Mouse (Mus musculus) stomach, postnatal 0 days (tissue): ENCODE measurements around the gene Rcsd1. TPM values are rescaled to one million over a fixed set of nuclear protein-coding genes. Genes with fewer than 3 reads are reported as not detected.

Experiments
- ATAC-seq: fragments of 200-750 bp; cut with Nextera tagmentation; 2 replicates; pipeline ENCODE4 v1.8.0; 2017; ENCODE audit not compliant: low FRiP score, low TSS enrichment
- DNase-seq: peaks from one replicate; pipeline ENCODE4 v3.0.0-alpha.2; 2016; ENCODE audit warnings: low spot score
- H3K27ac ChIP-seq: fragments of 300-500 bp; sonication (generic); replicated peaks from 2 replicates; pipeline ENCODE4 v1.5.1; 2014; ENCODE audit warnings: mild to moderate bottlenecking, control low read depth
- H3K27me3 ChIP-seq: fragments of 300-500 bp; sonication (generic); 2 replicates; pipeline ENCODE4 v1.6.1; 2014; ENCODE audit warnings: low read length; ENCODE audit not compliant: control insufficient read depth, insufficient read depth
- H3K36me3 ChIP-seq: fragments of 300-500 bp; sonication (generic); 2 replicates; pipeline ENCODE4 v1.6.1; 2014; ENCODE audit warnings: low read length, mixed read lengths; ENCODE audit not compliant: control insufficient read depth, insufficient read depth
- H3K4me1 ChIP-seq: fragments of 300-500 bp; sonication (generic); replicated peaks from 2 replicates; pipeline ENCODE4 v1.6.1; 2014; ENCODE audit warnings: antibody characterized with exemption; ENCODE audit not compliant: control insufficient read depth, insufficient read depth
- H3K4me2 ChIP-seq: fragments of 300-500 bp; sonication (generic); replicated peaks from 2 replicates; pipeline ENCODE4 v1.6.1; 2014; ENCODE audit warnings: low read depth, mild to moderate bottlenecking, control low read depth, moderate library complexity
- H3K4me3 ChIP-seq: fragments of 300-500 bp; sonication (generic); 2 replicates; pipeline ENCODE4 v1.5.1; 2014; ENCODE audit warnings: low read depth, low read length, control low read depth
- H3K9ac ChIP-seq: fragments of 300-500 bp; sonication (generic); 2 replicates; pipeline ENCODE4 v1.6.1; 2014; ENCODE audit warnings: mild to moderate bottlenecking, low read length, control low read depth, mixed read lengths
- H3K9me3 ChIP-seq: fragments of 300-500 bp; sonication (generic); 2 replicates; pipeline ENCODE4 v1.6.1; 2016; ENCODE audit warnings: low read length; ENCODE audit not compliant: control insufficient read depth
- CTCF ChIP-seq: IDR thresholded peaks from 2 replicates; pipeline ENCODE4 v1.5.1; 2016; ENCODE audit warnings: antibody characterized with exemption, low read depth, mild to moderate bottlenecking, moderate library complexity
- EP300 ChIP-seq: optimal IDR thresholded peaks from 2 replicates; pipeline ENCODE3; 2016; ENCODE audit warnings: antibody characterized with exemption
- WGBS: fragments of 180-500 bp; shearing (Covaris S2); extraction: QIAGEN DNeasy Blood & Tissue Kit; methylation state at CpG from one replicate; pipeline ENCODE4 v1.1.7; 2014; 5-methylcytosine and 5-hydroxymethylcytosine counted together
- polyA plus RNA-seq: library from polyadenylated mRNA; unstranded; fragments of >200 nt; fragmentation: Nextera tagmentation; extraction: Ambion mirVana; gene quantifications from 2 replicates; pipeline ENCODE4 v1.2.1, GENCODE M21; 2015

The Rcsd1 gene
- polyA plus RNA-seq, 1 experiment from 2014 or later, result 16.1 TPM

- ATAC-seq (no peak), DNase-seq (no peak)
- Histone ChIP-seq H3K4me2 (no peak overlapping the region), H3K27me3 (no peaks in the 10 kb centered on the region), H3K4me1 (no peaks in the 10 kb centered on the region), H3K36me3 (peaks cover 5% of the 10 kb centered on the region; the same call in 1 of the 2 replicates), H3K9me3 (no peaks in the 10 kb centered on the region), H3K27ac (0 out of 2 replicates have a peak overlapping the region, but pooled peaks have one; percentile 25), H3K9ac (no peak overlapping the region), H3K4me3 (no peak overlapping the region)
- TF ChIP-seq EP300, result no peak
- TF ChIP-seq CTCF, result no peak
- 49% methylated on average over 9 of the region's 9 CpGs for WGBS
These were observed 99.1 kb downstream of the Rcsd1 start for GRCm38 (mm10) chr1:165610321-165610999.

DNA sequence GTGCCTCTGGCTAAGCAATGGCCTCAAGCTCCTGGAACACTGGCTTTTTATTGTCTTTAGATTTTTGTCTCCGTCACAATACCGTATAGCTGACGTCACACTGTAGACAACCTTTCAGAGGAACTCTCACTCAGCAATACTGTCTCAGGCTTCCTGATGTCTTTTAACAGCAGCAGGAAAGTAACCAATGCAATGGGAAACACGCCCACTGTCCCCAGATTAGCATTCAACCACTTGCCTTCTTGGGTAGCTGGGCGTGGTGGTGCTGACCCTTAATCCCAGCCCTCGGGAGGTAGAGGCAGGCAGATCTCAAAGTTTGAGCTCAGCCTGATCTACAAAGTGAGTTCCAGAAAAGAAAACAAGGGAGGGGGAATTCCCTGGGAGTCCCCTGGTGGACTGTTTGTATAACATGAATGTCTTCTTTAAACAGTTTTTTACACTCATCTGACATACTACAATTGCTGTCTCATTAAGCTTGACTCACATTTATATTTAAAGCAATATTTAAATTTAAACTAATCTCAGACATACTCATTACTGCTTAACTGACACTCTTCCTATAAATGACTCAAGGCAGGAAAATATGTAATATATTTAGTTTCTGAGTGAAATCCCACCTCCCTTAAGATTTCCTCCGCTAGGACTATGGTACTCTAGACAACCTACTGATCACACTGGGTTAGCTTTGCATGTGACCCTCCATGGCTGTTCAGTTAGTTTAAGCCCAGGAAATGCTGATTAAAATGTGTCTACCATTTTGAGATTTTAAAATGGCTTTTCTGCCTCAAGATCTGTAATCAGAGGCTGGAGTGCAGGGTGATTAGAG lies 99.8 kb downstream of the Rcsd1 start:
- no peaks in the 10 kb centered on the region for H3K9me3 ChIP-seq
- no peak overlapping the region for H3K4me2 ChIP-seq
- H3K4me1 ChIP-seq, result no peaks in the 10 kb centered on the region
- WGBS, result 41% methylated on average over 7 of the region's 7 CpGs
- 0 out of 2 replicates have a peak overlapping the region, but pooled peaks have one; percentile 25 for H3K27ac ChIP-seq
- ATAC-seq (no peak; the same call in 1 of the 2 replicates), DNase-seq (no peak)
- H3K27me3 ChIP-seq, result no peaks in the 10 kb centered on the region
- no peak overlapping the region for H3K4me3 ChIP-seq
- peaks cover 1% of the 10 kb centered on the region; the same call in 1 of the 2 replicates for H3K36me3 ChIP-seq
- H3K9ac ChIP-seq, result no peak overlapping the region
- TF ChIP-seq CTCF (0 out of 2 replicates have a peak, but pooled peaks have one; percentile 20), EP300 (no peak)

- 52% methylated on average over 4 of the region's 4 CpGs for WGBS
These were observed 100.7 kb downstream of the Rcsd1 start for GRCm38 (mm10) chr1:165608904-165609303.

DNA sequence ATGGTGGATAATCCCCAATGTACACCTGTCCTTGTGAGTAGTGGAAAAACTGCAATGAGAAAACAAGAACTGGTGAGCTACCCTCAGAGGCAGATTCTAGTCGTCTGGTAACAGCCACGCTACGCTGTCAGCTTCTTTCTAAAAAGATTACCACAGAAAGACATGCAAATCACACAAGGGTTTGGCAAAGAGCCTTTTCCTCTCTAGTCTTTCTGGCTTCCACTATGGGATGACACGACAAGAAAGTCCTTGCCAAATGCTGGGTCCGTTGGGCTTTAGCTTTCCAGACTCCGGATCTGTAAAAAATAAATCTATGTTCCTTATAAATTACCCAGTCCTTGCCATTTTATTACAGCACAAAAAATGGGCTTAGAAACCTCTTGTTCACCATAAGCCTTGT lies 103.8 kb downstream of the Rcsd1 start:
- 64% methylated on average over 6 of the region's 6 CpGs for WGBS
- H3K27ac ChIP-seq, result no peak overlapping the region
- no peaks in the 10 kb centered on the region for H3K4me1 ChIP-seq
- no peak for TF ChIP-seq CTCF
- TF ChIP-seq EP300, result no peak
- no peaks in the 10 kb centered on the region for H3K9me3 ChIP-seq
- ATAC-seq, result no peak
- no peak for DNase-seq
- H3K36me3 ChIP-seq, result peaks cover 17% of the 10 kb centered on the region
- H3K9ac ChIP-seq, result no peak overlapping the region
- H3K4me2 ChIP-seq, result no peak overlapping the region
- no peak overlapping the region for H3K4me3 ChIP-seq
- H3K27me3 ChIP-seq, result no peaks in the 10 kb centered on the region

More at GRCm38 (mm10) chr1:165608904-165609303, 100.7 kb downstream of the Rcsd1 start:
- no peak for ATAC-seq
- no peak overlapping the region for H3K9ac ChIP-seq
- no peak for DNase-seq
- H3K4me2 ChIP-seq, result no peak overlapping the region
- no peaks in the 10 kb centered on the region for H3K4me1 ChIP-seq
- TF ChIP-seq CTCF (no peak), EP300 (no peak)
- H3K27ac ChIP-seq, result no peak overlapping the region
- H3K27me3 ChIP-seq, result no peaks in the 10 kb centered on the region
- peaks cover 6% of the 10 kb centered on the region; the same call in 1 of the 2 replicates for H3K36me3 ChIP-seq
- no peak overlapping the region for H3K4me3 ChIP-seq
- H3K9me3 ChIP-seq, result no peaks in the 10 kb centered on the region

- H3K36me3 ChIP-seq, result peaks cover 17% of the 10 kb centered on the region
- DNase-seq, result no peak
- H3K4me2 ChIP-seq, result no peak overlapping the region
- H3K27ac ChIP-seq, result no peak overlapping the region
- no peaks in the 10 kb centered on the region for H3K4me1 ChIP-seq
- ATAC-seq, result no peak
- TF ChIP-seq CTCF (no peak), EP300 (no peak)
- no peak overlapping the region for H3K4me3 ChIP-seq
- 87% methylated on average over 3 of the region's 3 CpGs for WGBS
- no peaks in the 10 kb centered on the region for H3K9me3 ChIP-seq
- H3K9ac ChIP-seq, result no peak overlapping the region
- no peaks in the 10 kb centered on the region for H3K27me3 ChIP-seq
These were observed 104.4 kb downstream of the Rcsd1 start for GRCm38 (mm10) chr1:165605108-165605507.
